Mouse (Mus musculus) intestine, postnatal 0 days (tissue): ENCODE data around the gene Ddx19b. TPM values are rescaled to one million over a fixed set of nuclear protein-coding genes. Genes with fewer than 3 reads are reported as not detected.

Experiments used
- ATAC-seq: fragments of 200-750 bp; cut with Nextera tagmentation; 2 replicates; pipeline ENCODE4 v1.8.0; 2017; ENCODE audit warnings: mild to moderate bottlenecking, moderate TSS enrichment, moderate library complexity
- H3K27ac ChIP-seq: fragments of 300-500 bp; sonication (generic); 2 replicates; pipeline ENCODE4 v1.5.1; 2014; ENCODE audit warnings: mild to moderate bottlenecking, low read depth, low read length, moderate library complexity
- H3K27me3 ChIP-seq: fragments of 300-500 bp; sonication (generic); replicated peaks from 2 replicates; pipeline ENCODE4 v1.6.1; 2014; ENCODE audit warnings: low read length, mixed read lengths; ENCODE audit not compliant: control insufficient read depth, insufficient read depth
- H3K36me3 ChIP-seq: fragments of 300-500 bp; sonication (generic); 2 replicates; pipeline ENCODE4 v1.6.1; 2014; ENCODE audit warnings: mild to moderate bottlenecking, moderate library complexity; ENCODE audit not compliant: control insufficient read depth, insufficient read depth
- H3K4me1 ChIP-seq: fragments of 300-500 bp; sonication (generic); replicated peaks from 2 replicates; pipeline ENCODE4 v1.6.1; 2014; ENCODE audit warnings: antibody characterized with exemption, low read length, mixed read lengths; ENCODE audit not compliant: control insufficient read depth, insufficient read depth
- H3K4me2 ChIP-seq: fragments of 300-500 bp; sonication (generic); replicated peaks from 2 replicates; pipeline ENCODE4 v1.6.1; 2014; ENCODE audit warnings: low read depth, mild to moderate bottlenecking, moderate library complexity
- H3K4me3 ChIP-seq: fragments of 300-500 bp; sonication (generic); 2 replicates; pipeline ENCODE4 v1.5.1; 2014; ENCODE audit warnings: low read depth, low read length
- H3K9ac ChIP-seq: fragments of 300-500 bp; sonication (generic); 2 replicates; pipeline ENCODE4 v1.6.1; 2014; ENCODE audit warnings: mild to moderate bottlenecking, low read depth, low read length
- H3K9me3 ChIP-seq: fragments of 300-500 bp; sonication (generic); 2 replicates; pipeline ENCODE4 v1.6.1; 2016; ENCODE audit warnings: mixed run types; ENCODE audit not compliant: control insufficient read depth
- CTCF ChIP-seq: sonication (generic); IDR thresholded peaks from 2 replicates; pipeline ENCODE4 v1.5.1; 2016; ENCODE audit warnings: low read depth, mild to moderate bottlenecking, control low read depth, antibody characterized with exemption, moderate library complexity
- WGBS: fragments of 180-500 bp; shearing (Covaris S2); extraction: QIAGEN DNeasy Blood & Tissue Kit; methylation state at CpG from one replicate; pipeline ENCODE4 v1.1.7; 2014; 5-methylcytosine and 5-hydroxymethylcytosine counted together
- polyA plus RNA-seq: library from polyadenylated mRNA; unstranded; fragments of >200 nt; fragmentation: Nextera tagmentation; extraction: Ambion mirVana; gene quantifications from 2 replicates; pipeline ENCODE4 v1.2.1, GENCODE M21; 2015

Gene Ddx19b
- polyA plus RNA-seq, 1 experiment from 2014 or later = 4.5 TPM

- H3K4me2 ChIP-seq = peak overlapping the region; percentile 86
- TF ChIP-seq CTCF = no peak
- H3K27me3 ChIP-seq = no peaks in the 10 kb centered on the region
- H3K4me3 ChIP-seq = peak overlapping the region; percentile 66; the same call in 1 of the 2 replicates
- WGBS = 59% methylated on average over 2 of the region's 2 CpGs
- H3K4me1 ChIP-seq = peaks cover 6% of the 10 kb centered on the region; the same call in 1 of the 2 replicates
- H3K36me3 ChIP-seq = no peaks in the 10 kb centered on the region; the same call in 1 of the 2 replicates
- no peaks in the 10 kb centered on the region for H3K9me3 ChIP-seq
- H3K27ac ChIP-seq = no peak overlapping the region
- no peak overlapping the region for H3K9ac ChIP-seq
- ATAC-seq = no peak
These were observed 31.3 kb upstream of the Ddx19b start for GRCm38 (mm10) chr8:111062893-111063292.

- under 1% methylated on average over 27 of the region's 27 CpGs for WGBS
- TF ChIP-seq CTCF = no peak
- H3K27ac ChIP-seq = no peak overlapping the region
These were observed 30.7 kb upstream of the Ddx19b start for GRCm38 (mm10) chr8:111062072-111062757.

GRCm38 (mm10) chr8:111061688-111062071 is 30.1 kb upstream of the Ddx19b start:
- H3K27ac ChIP-seq = no peak overlapping the region
- no peak for TF ChIP-seq CTCF
- ATAC-seq = no peak

More at GRCm38 (mm10) chr8:111062072-111062757, 30.7 kb upstream of the Ddx19b start:
- Histone ChIP-seq H3K36me3 (no peaks in the 10 kb centered on the region; the same call in 1 of the 2 replicates), H3K27me3 (no peaks in the 10 kb centered on the region), H3K9me3 (no peaks in the 10 kb centered on the region), H3K4me3 (peak overlapping the region; percentile 66), H3K4me1 (peaks cover 6% of the 10 kb centered on the region; the same call in 1 of the 2 replicates), H3K4me2 (peak overlapping the region; percentile 86), H3K9ac (peak overlapping the region; percentile 35)
- ATAC-seq = peak; percentile 72

GRCm38 (mm10) chr8:111058946-111059572 is 27.5 kb upstream of the Ddx19b start:
- Histone ChIP-seq H3K4me1 (peaks cover 6% of the 10 kb centered on the region; the same call in 1 of the 2 replicates), H3K9ac (no peak overlapping the region), H3K27me3 (no peaks in the 10 kb centered on the region), H3K9me3 (no peaks in the 10 kb centered on the region), H3K36me3 (peaks cover 18% of the 10 kb centered on the region), H3K4me3 (no peak overlapping the region), H3K27ac (no peak overlapping the region), H3K4me2 (no peak overlapping the region)
- TF ChIP-seq CTCF = no peak
- 48% methylated on average over 2 of the region's 2 CpGs for WGBS
- ATAC-seq = no peak

More at GRCm38 (mm10) chr8:111061688-111062071, 30.1 kb upstream of the Ddx19b start:
- Histone ChIP-seq H3K36me3 (no peaks in the 10 kb centered on the region; the same call in 1 of the 2 replicates), H3K27me3 (no peaks in the 10 kb centered on the region), H3K4me1 (peaks cover 6% of the 10 kb centered on the region; the same call in 1 of the 2 replicates), H3K4me3 (peak overlapping the region; percentile 66), H3K9ac (peak overlapping the region; percentile 35), H3K4me2 (peak overlapping the region; percentile 86), H3K9me3 (no peaks in the 10 kb centered on the region)
- WGBS = 2% methylated on average over 14 of the region's 14 CpGs

GRCm38 (mm10) chr8:111056691-111057293 is 25.2 kb upstream of the Ddx19b start:
- Histone ChIP-seq H3K27ac (peak overlapping the region; percentile 73), H3K4me2 (peak overlapping the region; percentile 91), H3K36me3 (peaks cover 40% of the 10 kb centered on the region), H3K9me3 (no peaks in the 10 kb centered on the region), H3K27me3 (no peaks in the 10 kb centered on the region), H3K4me1 (peaks cover 6% of the 10 kb centered on the region; the same call in 1 of the 2 replicates), H3K4me3 (peak overlapping the region; percentile 91), H3K9ac (peak overlapping the region; percentile 75)
- no peak for TF ChIP-seq CTCF
- under 1% methylated on average over 54 of the region's 63 CpGs for WGBS
- ATAC-seq = peak; percentile 67

- H3K9me3 ChIP-seq = no peaks in the 10 kb centered on the region
- H3K9ac ChIP-seq = peak within 1 kb of the TSS; percentile 75
- under 1% methylated on average over 63 of the region's 68 CpGs for WGBS
- peak; percentile 91 for ATAC-seq
- H3K36me3 ChIP-seq = peaks cover 45% of the 10 kb centered on the region
- H3K4me3 ChIP-seq = peak within 1 kb of the TSS; percentile 91
- H3K4me2 ChIP-seq = peak within 1 kb of the TSS; percentile 91
- H3K4me1 ChIP-seq = peaks cover 6% of the 10 kb centered on the region; the same call in 1 of the 2 replicates
- no peaks in the 10 kb centered on the region for H3K27me3 ChIP-seq
- H3K27ac ChIP-seq = peak within 1 kb of the TSS; percentile 73
- peak; percentile 98 for TF ChIP-seq CTCF
These were observed 24.7 kb upstream of the Ddx19b start, which contains the start of gene Exosc6 for GRCm38 (mm10) chr8:111056158-111056663. Gene Exosc6 (plus strand): TSS chr8:111056339.
